Mouse (Mus musculus) hindbrain, postnatal 0 days (tissue): ENCODE results near the gene Serpina3k. TPM values are rescaled to one million over a fixed set of nuclear protein-coding genes. Genes with fewer than 3 reads are reported as not detected.
"Not testable (repeated sequence)": the region's sequence is repeated elsewhere in the genome, so short reads cannot be mapped to it uniquely, and the experiment has no call there.

Experiments used
- ATAC-seq: fragments of 200-750 bp; cut with Nextera tagmentation; 2 replicates; pipeline ENCODE4 v1.8.0; 2017; ENCODE audit warnings: mild to moderate bottlenecking, moderate TSS enrichment, moderate library complexity
- DNase-seq: peaks from one replicate; pipeline ENCODE4 v3.0.0-alpha.2; 2015; ENCODE audit warnings: low spot score
- H3K27ac ChIP-seq: fragments of 300-500 bp; sonication (generic); 2 replicates; pipeline ENCODE4 v1.5.1; 2014; ENCODE audit warnings: mild to moderate bottlenecking
- H3K27me3 ChIP-seq: fragments of 300-500 bp; sonication (generic); 2 replicates; pipeline ENCODE4 v1.6.1; 2014; ENCODE audit warnings: low read length, mixed read lengths; ENCODE audit not compliant: insufficient read depth
- H3K36me3 ChIP-seq: fragments of 300-500 bp; sonication (generic); 2 replicates; pipeline ENCODE4 v1.6.1; 2014; ENCODE audit warnings: low read length, mixed read lengths; ENCODE audit not compliant: insufficient read depth
- H3K4me1 ChIP-seq: fragments of 300-500 bp; sonication (generic); 2 replicates; pipeline ENCODE4 v1.6.1; 2014; ENCODE audit warnings: antibody characterized with exemption, low read length, mixed read lengths; ENCODE audit not compliant: insufficient read depth
- H3K4me2 ChIP-seq: fragments of 300-500 bp; sonication (generic); 2 replicates; pipeline ENCODE4 v1.6.1; 2014; ENCODE audit warnings: low read depth, mild to moderate bottlenecking, low read length, moderate library complexity, mixed read lengths
- H3K4me3 ChIP-seq: fragments of 300-500 bp; sonication (generic); 2 replicates; pipeline ENCODE4 v1.5.1; 2014; ENCODE audit warnings: low read length
- H3K9ac ChIP-seq: fragments of 300-500 bp; sonication (generic); replicated peaks from 2 replicates; pipeline ENCODE4 v1.6.1; 2014; ENCODE audit warnings: mild to moderate bottlenecking, low read length, moderate library complexity, mixed read lengths
- H3K9me3 ChIP-seq: fragments of 300-500 bp; sonication (generic); 2 replicates; pipeline ENCODE4 v1.6.1; 2016; ENCODE audit warnings: low read length, mixed read lengths
- CTCF ChIP-seq: IDR thresholded peaks from 2 replicates; pipeline ENCODE4 v1.5.1; 2016; ENCODE audit warnings: antibody characterized with exemption, control low read depth, low read depth
- WGBS: fragments of 180-500 bp; shearing (Covaris S2); extraction: QIAGEN DNeasy Blood & Tissue Kit; methylation state at CpG from one replicate; pipeline ENCODE4 v1.1.7; 2014; 5-methylcytosine and 5-hydroxymethylcytosine counted together
- polyA plus RNA-seq: library from polyadenylated mRNA; unstranded; fragments of >200 nt; fragmentation: Nextera tagmentation; extraction: Ambion mirVana; gene quantifications from 2 replicates; pipeline ENCODE4 v1.2.1, GENCODE M21; 2015
- total RNA-seq: library from RNA; depleted of rRNA; stranded (reverse); fragments of >200 nt; gene quantifications from 2 replicates; pipeline ENCODE4 v1.2.3, GENCODE M21; 2014

The Serpina3k gene
- total and polyA plus RNA-seq, 2 experiments from 2014 or later: not detected

DNA sequence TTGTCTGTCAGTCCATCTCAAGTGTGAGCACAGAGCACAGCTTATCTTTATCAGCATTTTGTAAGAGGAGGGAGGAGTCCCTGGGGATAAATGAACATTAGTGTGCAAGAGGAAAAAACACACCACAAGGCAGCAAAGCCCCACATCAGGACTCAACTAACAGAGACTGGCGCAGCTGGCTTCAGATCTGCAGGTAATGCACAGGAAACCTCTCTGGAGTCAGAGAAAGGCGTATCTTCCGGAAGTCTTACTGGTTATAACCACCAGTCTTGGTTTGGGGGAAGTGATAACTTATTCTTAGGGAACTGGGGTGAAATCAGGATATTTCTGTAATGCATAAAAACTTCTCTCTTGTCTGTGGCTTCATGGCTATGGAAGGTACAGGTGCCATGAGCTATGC lies 17.7 kb downstream of the Serpina3k start:
- H3K27me3 ChIP-seq: no peaks in the 10 kb centered on the region
- no peaks in the 10 kb centered on the region for H3K36me3 ChIP-seq
- TF ChIP-seq CTCF: no peak
- H3K9ac ChIP-seq: no peak overlapping the region
- H3K9me3 ChIP-seq: no peaks in the 10 kb centered on the region
- H3K4me1 ChIP-seq: no peaks in the 10 kb centered on the region
- DNase-seq (no peak), ATAC-seq (no peak)
- H3K4me3 ChIP-seq: no peak overlapping the region
- no peak overlapping the region for H3K4me2 ChIP-seq
- no peak overlapping the region for H3K27ac ChIP-seq
- 83% methylated on average over 3 of the region's 3 CpGs for WGBS

DNA sequence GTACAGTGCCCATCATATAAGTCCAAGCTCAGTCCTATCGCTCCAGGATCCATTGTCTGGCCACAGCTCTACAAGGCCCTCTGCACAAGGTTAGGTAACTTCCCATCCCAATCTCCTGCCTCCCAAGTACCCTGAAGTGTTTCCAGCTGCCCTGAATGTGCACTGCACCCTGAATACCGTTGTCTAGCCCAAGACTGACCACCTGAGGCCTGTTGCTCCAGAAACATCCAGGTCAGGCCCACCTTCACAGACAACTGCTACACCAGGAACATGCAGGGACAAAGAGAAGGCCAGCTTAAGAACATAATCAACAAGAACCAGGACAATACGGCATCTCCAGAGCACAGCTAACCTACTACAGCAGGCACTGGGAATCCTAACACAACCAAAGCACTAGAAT lies 31.7 kb downstream of the Serpina3k start:
- Histone ChIP-seq H3K27me3 (no peaks in the 10 kb centered on the region), H3K4me1 (no peaks in the 10 kb centered on the region), H3K9ac (no peak overlapping the region), H3K4me3 (no peak overlapping the region), H3K36me3 (no peaks in the 10 kb centered on the region), H3K4me2 (no peak overlapping the region), H3K27ac (no peak overlapping the region), H3K9me3 (no peaks in the 10 kb centered on the region)
- DNase-seq (no peak), ATAC-seq (no peak)
- 91% methylated on average over 3 of the region's 3 CpGs for WGBS
- TF ChIP-seq CTCF: no peak

- not testable (repeated sequence) for H3K27ac ChIP-seq, H3K4me3 ChIP-seq, H3K27me3 ChIP-seq, DNase-seq, ATAC-seq, H3K4me1 ChIP-seq, H3K9ac ChIP-seq, H3K9me3 ChIP-seq, H3K4me2 ChIP-seq, H3K36me3 ChIP-seq
- 82% methylated on average over 5 of the region's 5 CpGs for WGBS
Observed at GRCm38 (mm10) chr12:104377179-104377578, 38.9 kb downstream of the Serpina3k start.

- 82% methylated on average over 2 of the region's 2 CpGs for WGBS
- H3K4me3 ChIP-seq: not testable (repeated sequence)
Observed at GRCm38 (mm10) chr12:104378351-104378750, 40.1 kb downstream of the Serpina3k start.

GRCm38 (mm10) chr12:104378815-104379214 lies 40.5 kb downstream of the Serpina3k start:
- H3K27me3 ChIP-seq, H3K4me1 ChIP-seq, H3K36me3 ChIP-seq, H3K4me3 ChIP-seq, H3K27ac ChIP-seq, H3K9me3 ChIP-seq, DNase-seq, H3K9ac ChIP-seq, ATAC-seq, H3K4me2 ChIP-seq: not testable (repeated sequence)
- 49% methylated on average over 5 of the region's 5 CpGs for WGBS

More at GRCm38 (mm10) chr12:104378351-104378750, 40.1 kb downstream of the Serpina3k start:
- not testable (repeated sequence) for H3K4me2 ChIP-seq, DNase-seq, H3K27me3 ChIP-seq, H3K4me1 ChIP-seq, H3K36me3 ChIP-seq, H3K27ac ChIP-seq, H3K9me3 ChIP-seq, ATAC-seq, H3K9ac ChIP-seq

DNA sequence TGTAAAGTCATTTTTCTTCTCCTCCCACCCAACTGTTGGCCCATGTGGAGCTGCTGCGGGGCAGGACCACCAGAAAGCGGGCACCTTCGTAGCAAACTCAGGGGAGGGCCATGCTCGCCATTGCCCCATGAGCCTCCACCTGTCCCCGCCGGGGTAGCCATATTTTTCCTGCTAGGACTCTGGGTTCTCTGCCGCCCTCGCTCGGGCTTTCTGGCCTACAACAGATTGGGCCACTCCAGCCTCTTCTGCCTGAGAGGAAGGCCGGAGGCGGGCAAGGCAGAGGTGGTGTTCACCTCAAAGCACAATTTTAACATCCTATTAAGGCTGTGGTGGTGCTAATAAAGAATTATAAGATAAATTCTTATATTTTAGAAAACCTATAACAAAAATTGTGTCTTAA lies 41.6 kb downstream of the Serpina3k start:
- H3K4me3 ChIP-seq: no peak overlapping the region
- TF ChIP-seq CTCF: no peak
- H3K36me3 ChIP-seq: no peaks in the 10 kb centered on the region
- H3K27ac ChIP-seq: no peak overlapping the region
- ATAC-seq (no peak), DNase-seq (no peak)
- H3K4me2 ChIP-seq: no peak overlapping the region
- H3K4me1 ChIP-seq: no peaks in the 10 kb centered on the region
- no peaks in the 10 kb centered on the region for H3K9me3 ChIP-seq
- H3K9ac ChIP-seq: no peak overlapping the region
- H3K27me3 ChIP-seq: no peaks in the 10 kb centered on the region
- WGBS: 95% methylated on average over 11 of the region's 11 CpGs

DNA sequence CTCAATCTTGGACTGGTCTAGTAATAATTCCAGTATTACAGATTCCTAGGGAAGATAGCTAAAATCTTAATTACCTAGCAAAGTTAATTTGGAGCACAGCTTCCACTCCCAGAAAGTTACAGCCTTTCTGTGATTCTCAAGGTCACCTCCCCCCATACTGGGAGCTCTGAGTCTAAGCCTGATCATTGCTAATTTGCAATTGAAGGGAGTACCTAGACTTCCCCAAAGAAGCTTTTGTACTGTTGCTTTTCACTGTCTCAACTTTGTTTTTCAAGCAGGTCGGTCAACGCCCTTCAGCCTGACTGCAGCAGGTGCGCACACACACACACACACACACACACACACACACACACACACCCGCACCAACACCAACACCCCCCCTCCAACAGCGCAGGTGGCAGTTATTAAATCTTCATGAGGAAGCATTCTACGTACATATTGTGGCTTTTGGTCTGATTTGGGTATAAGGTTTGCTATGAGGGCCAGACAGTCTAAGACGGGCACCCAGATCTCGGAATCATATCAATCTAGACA lies 42.9 kb downstream of the Serpina3k start:
- H3K9ac ChIP-seq, H3K4me1 ChIP-seq, H3K27ac ChIP-seq, H3K4me2 ChIP-seq, ATAC-seq, H3K9me3 ChIP-seq, H3K36me3 ChIP-seq, H3K4me3 ChIP-seq, H3K27me3 ChIP-seq, DNase-seq: not testable (repeated sequence)
- 91% methylated on average over 8 of the region's 8 CpGs for WGBS

DNA sequence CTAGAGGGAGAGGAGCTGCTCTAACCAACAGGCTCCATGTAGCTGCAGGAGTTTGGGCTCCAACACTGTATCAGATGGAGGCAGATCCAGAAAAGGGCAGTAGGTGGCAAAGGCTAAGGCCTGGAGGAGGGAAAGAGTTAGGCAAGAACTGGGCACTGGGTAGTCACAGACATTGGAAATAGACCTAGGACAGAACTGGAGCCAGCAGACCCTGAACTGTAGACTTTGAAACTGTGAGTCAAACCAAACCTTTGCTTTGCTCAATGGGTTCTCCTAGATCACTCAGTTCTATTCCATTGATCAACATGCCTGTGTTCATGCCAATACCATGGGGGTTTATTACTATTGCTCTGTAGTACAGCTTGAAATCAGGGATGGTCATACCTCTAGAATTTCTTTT lies 47.7 kb downstream of the Serpina3k start:
- not testable (repeated sequence) for H3K9ac ChIP-seq, H3K4me1 ChIP-seq, H3K4me3 ChIP-seq, H3K4me2 ChIP-seq, ATAC-seq, DNase-seq, H3K9me3 ChIP-seq, H3K27ac ChIP-seq, H3K27me3 ChIP-seq, H3K36me3 ChIP-seq

- not testable (repeated sequence) for H3K36me3 ChIP-seq, H3K27me3 ChIP-seq, H3K9ac ChIP-seq, H3K27ac ChIP-seq, H3K4me3 ChIP-seq, H3K9me3 ChIP-seq, DNase-seq, ATAC-seq, H3K4me2 ChIP-seq, H3K4me1 ChIP-seq
- 71% methylated on average over 2 of the region's 2 CpGs for WGBS
Observed at GRCm38 (mm10) chr12:104386878-104387277, 48.6 kb downstream of the Serpina3k start.
